Mouse (Mus musculus) myocyte (in vitro differentiated cells): ENCODE measurements around the gene Ankrd27. TPM values are rescaled to one million over a fixed set of nuclear protein-coding genes. Genes with fewer than 3 reads are reported as not detected.

ENCODE experiments used
- H3K27me3 ChIP-seq: one replicate; pipeline ENCODE4 v1.6.1; 2011; ENCODE audit not compliant: control insufficient read depth, insufficient read depth, insufficient read length
- H3K36me3 ChIP-seq: one replicate; pipeline ENCODE4 v1.6.1; 2011; ENCODE audit not compliant: control insufficient read depth, insufficient read depth
- H3K4me2 ChIP-seq: one replicate; pipeline ENCODE4 v1.6.1; 2011; ENCODE audit warnings: low read depth, control low read depth
- H3K4me3 ChIP-seq: one replicate; pipeline ENCODE4 v1.5.1; 2011; ENCODE audit warnings: mild to moderate bottlenecking, control low read depth, moderate library complexity
- H3K79me2 ChIP-seq: one replicate; pipeline ENCODE4 v1.6.1; 2011; ENCODE audit not compliant: control insufficient read depth, insufficient read depth
- H3ac ChIP-seq: one replicate; pipeline ENCODE4 v1.6.1; 2011; ENCODE audit not compliant: control insufficient read depth, insufficient read length
- CEBPB ChIP-seq: IDR thresholded peaks from 2 replicates; pipeline ENCODE4 v1.6.1; 2011; ENCODE audit warnings: mild to moderate bottlenecking, moderate library complexity; ENCODE audit not compliant: poor library complexity, insufficient read depth, severe bottlenecking
- E2F4 ChIP-seq: IDR thresholded peaks from one replicate; pipeline ENCODE4 v1.6.1; 2011; ENCODE audit warnings: mild to moderate bottlenecking, control low read depth, moderate library complexity; ENCODE audit not compliant: insufficient read depth
- MAX ChIP-seq: IDR thresholded peaks from one replicate; pipeline ENCODE4 v1.6.1; 2011; ENCODE audit warnings: low read depth, mild to moderate bottlenecking, control low read depth
- MYOD1 ChIP-seq, 3 experiments: IDR thresholded peaks; one replicate each; pipeline ENCODE4 v1.6.1; 2011; ENCODE audit warnings: control low read depth in 2 of 3, low read depth in 2 of 3, mild to moderate bottlenecking in 2 of 3, moderate library complexity in 1 of 3; ENCODE audit not compliant: insufficient read length in 2 of 3, control insufficient read depth in 1 of 3
- MYOG ChIP-seq, 3 experiments: IDR thresholded peaks; one replicate each; pipeline ENCODE4 v1.6.1; 2011; ENCODE audit warnings: control low read depth in 2 of 3, low read depth in 2 of 3, mild to moderate bottlenecking in 2 of 3; ENCODE audit not compliant: insufficient read length in 2 of 3, control insufficient read depth in 1 of 3, insufficient read depth in 1 of 3
- POLR2A ChIP-seq: IDR thresholded peaks from one replicate; pipeline ENCODE4 v1.6.1; 2011; ENCODE audit warnings: low read depth, mild to moderate bottlenecking, control low read depth, moderate library complexity; ENCODE audit not compliant: insufficient read length
- POLR2AphosphoS2 ChIP-seq: IDR thresholded peaks from one replicate; pipeline ENCODE4 v1.6.1; 2011; ENCODE audit warnings: low read depth, control low read depth; ENCODE audit not compliant: insufficient read length
- REST ChIP-seq: IDR thresholded peaks from one replicate; pipeline ENCODE4 v1.6.1; 2011; ENCODE audit warnings: mild to moderate bottlenecking, control low read depth, moderate library complexity; ENCODE audit not compliant: insufficient read depth, insufficient read length
- SRF ChIP-seq: IDR thresholded peaks from one replicate; pipeline ENCODE4 v1.6.1; 2011; ENCODE audit warnings: low read depth; ENCODE audit not compliant: control insufficient read depth, insufficient read length
- TCF12 ChIP-seq: IDR thresholded peaks from one replicate; pipeline ENCODE4 v1.6.1; 2011; ENCODE audit warnings: mild to moderate bottlenecking, control low read depth; ENCODE audit not compliant: poor library complexity, insufficient read depth, severe bottlenecking
- TCF3 ChIP-seq: IDR thresholded peaks from one replicate; pipeline ENCODE4 v1.6.1; 2011; ENCODE audit warnings: low read depth, control low read depth; ENCODE audit not compliant: insufficient read length
- USF1 ChIP-seq: IDR thresholded peaks from one replicate; pipeline ENCODE4 v1.6.1; 2011; ENCODE audit warnings: low read depth, mild to moderate bottlenecking, control low read depth, moderate library complexity
- polyA plus RNA-seq: library from polyadenylated mRNA; unstranded; fragments of >200 nt; fragmentation: generic; extraction: Trizol; gene quantifications from one replicate; pipeline ENCODE4 v1.2.1, GENCODE M21; 2012; ENCODE audit warnings: missing spikeins

Gene Ankrd27
- 13.0 TPM for polyA plus RNA-seq

DNA sequence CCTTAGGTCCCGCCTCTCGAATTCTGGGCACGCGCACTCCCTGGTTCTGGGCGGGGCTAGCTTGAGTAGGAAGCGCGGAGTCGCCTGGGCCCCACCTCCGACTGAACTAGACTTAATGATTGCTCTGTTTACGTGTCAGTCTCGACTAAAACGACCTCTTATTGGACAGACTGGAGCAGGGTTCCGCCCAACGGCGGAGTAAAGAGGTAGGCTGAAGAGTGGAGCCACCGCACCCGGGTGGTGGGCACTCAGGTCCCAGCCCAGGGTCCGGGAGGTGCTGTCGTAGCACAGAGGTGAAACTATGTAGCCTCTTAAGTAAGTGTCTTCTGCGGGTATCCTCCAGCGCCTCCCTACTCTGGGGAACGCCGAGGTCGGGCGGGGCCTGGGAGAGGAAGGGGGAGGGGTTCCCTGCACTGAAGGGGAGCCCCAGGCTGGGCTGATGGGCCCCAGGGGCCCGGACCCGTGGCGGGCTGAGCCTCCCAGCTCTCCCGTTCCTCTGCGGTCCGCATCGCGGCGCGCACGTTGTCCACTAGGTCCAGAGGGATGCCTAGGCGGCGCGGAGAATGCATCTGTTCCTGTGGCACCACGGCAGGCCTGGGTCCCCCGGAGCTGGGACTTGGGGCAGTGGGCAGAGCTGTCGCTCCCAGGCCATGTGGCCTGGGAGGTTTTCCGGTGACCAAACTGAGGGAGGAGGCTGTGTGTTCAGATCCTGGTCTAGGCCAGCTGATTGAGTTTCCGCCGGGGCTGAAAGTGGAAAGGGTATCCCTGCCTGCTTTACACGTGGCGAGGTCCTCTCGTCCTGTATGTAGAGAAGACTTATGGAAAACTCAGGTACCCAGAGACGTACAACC is at the start of gene Ankrd27:
Ankrd27 (plus strand) TSS at position 190 of the 851 bp plus-strand sequence.
- Histone ChIP-seq H3K36me3 (no peaks in the 10 kb centered on the region), H3K27me3 (peaks cover 17% of the 10 kb centered on the region), H3K79me2 (no peaks in the 10 kb centered on the region), H3K4me3 (peak within 1 kb of the TSS; percentile 74), H3K4me2 (peak within 1 kb of the TSS; percentile 99), H3ac (peak within 1 kb of the TSS; percentile 27)
- TF ChIP-seq E2F4: no peak
- TF ChIP-seq POLR2A: peak; percentile 59
- TF ChIP-seq POLR2AphosphoS2: peak; percentile 57
- TF ChIP-seq USF1: no peak
- TF ChIP-seq MYOG (IDR thresholded peaks at IDR 0.05; ENCODE audit: control insufficient read depth in 1 of 3, insufficient read depth in 1 of 3, insufficient read length in 2 of 3, low read depth in 2 of 3): no peak
- no peak for TF ChIP-seq MYOD1 (IDR thresholded peaks at IDR 0.05; ENCODE audit: control insufficient read depth in 1 of 3, insufficient read length in 2 of 3, low read depth in 2 of 3)
- no peak for TF ChIP-seq REST
- no peak for TF ChIP-seq SRF
- TF ChIP-seq TCF3: no peak
- no peak for TF ChIP-seq TCF12
- TF ChIP-seq CEBPB: no peak
- TF ChIP-seq MAX: no peak

DNA sequence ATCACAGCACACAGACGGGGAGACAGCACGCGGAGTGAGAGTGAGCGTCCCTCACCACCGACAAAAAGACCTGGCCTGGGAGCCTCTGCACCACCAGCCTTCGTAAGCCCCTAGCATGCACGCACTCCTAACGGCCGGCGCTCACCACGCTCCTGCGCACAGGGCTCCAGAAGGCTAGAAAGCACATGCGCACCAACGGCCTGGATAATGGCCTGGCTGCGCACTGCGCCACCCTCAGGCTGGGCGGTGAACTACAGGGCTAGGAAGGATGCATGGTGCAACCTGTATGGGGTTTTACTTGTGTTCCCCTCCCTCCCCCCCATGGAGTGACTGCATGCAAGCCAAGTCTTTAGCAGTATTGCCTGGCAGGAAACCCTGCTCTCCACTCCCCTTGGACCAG is 48.5 kb upstream of the Ankrd27 start, which contains the start of gene Tdrd12:
Tdrd12 (minus strand) TSS at position 184 of the 400 bp plus-strand sequence.
- H3K79me2 ChIP-seq: no peaks in the 10 kb centered on the region
- no peak within 1 kb of the TSS for H3K4me2 ChIP-seq
- no peak within 1 kb of the TSS for H3K4me3 ChIP-seq
- H3K27me3 ChIP-seq: no peaks in the 10 kb centered on the region
- no peak within 1 kb of the TSS for H3ac ChIP-seq
- TF ChIP-seq TCF3 (no peak), CEBPB (no peak), POLR2A (no peak), TCF12 (no peak), E2F4 (no peak), MYOD1 (IDR thresholded peaks at IDR 0.05; ENCODE audit: control insufficient read depth in 1 of 3, insufficient read length in 2 of 3, low read depth in 2 of 3) (no peak), MYOG (IDR thresholded peaks at IDR 0.05; ENCODE audit: control insufficient read depth in 1 of 3, insufficient read depth in 1 of 3, insufficient read length in 2 of 3, low read depth in 2 of 3) (no peak), SRF (no peak), POLR2AphosphoS2 (no peak), USF1 (no peak), REST (no peak), MAX (no peak)
- no peaks in the 10 kb centered on the region for H3K36me3 ChIP-seq

DNA sequence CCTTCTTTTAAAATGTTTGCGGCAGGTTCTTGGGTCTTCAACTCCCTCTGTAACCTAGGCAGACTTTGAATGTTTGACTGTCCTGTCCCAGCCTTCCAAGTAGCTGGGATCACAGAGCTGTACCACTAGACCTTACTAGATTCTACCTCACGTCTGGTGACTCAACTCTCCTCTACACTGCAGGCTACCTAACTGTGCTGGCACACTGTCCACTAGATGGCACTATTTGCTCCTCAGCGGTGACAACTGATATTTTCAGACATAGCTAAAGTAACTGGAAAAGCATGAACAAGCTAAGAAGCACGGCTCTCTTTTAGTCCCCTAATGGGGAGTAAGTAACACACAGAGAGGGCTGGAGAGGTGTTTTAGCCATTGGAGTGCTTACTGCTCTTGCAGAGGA is 40.2 kb upstream of the Ankrd27 start:
- TF ChIP-seq USF1 (no peak), E2F4 (no peak), TCF12 (no peak), MAX (no peak), REST (no peak), MYOG (IDR thresholded peaks at IDR 0.05; ENCODE audit: control insufficient read depth in 1 of 3, insufficient read depth in 1 of 3, insufficient read length in 2 of 3, low read depth in 2 of 3) (no peak), SRF (no peak), POLR2A (no peak), POLR2AphosphoS2 (no peak), CEBPB (no peak), MYOD1 (IDR thresholded peaks at IDR 0.05; ENCODE audit: control insufficient read depth in 1 of 3, insufficient read length in 2 of 3, low read depth in 2 of 3) (no peak), TCF3 (no peak)
- no peak overlapping the region for H3K4me2 ChIP-seq

DNA sequence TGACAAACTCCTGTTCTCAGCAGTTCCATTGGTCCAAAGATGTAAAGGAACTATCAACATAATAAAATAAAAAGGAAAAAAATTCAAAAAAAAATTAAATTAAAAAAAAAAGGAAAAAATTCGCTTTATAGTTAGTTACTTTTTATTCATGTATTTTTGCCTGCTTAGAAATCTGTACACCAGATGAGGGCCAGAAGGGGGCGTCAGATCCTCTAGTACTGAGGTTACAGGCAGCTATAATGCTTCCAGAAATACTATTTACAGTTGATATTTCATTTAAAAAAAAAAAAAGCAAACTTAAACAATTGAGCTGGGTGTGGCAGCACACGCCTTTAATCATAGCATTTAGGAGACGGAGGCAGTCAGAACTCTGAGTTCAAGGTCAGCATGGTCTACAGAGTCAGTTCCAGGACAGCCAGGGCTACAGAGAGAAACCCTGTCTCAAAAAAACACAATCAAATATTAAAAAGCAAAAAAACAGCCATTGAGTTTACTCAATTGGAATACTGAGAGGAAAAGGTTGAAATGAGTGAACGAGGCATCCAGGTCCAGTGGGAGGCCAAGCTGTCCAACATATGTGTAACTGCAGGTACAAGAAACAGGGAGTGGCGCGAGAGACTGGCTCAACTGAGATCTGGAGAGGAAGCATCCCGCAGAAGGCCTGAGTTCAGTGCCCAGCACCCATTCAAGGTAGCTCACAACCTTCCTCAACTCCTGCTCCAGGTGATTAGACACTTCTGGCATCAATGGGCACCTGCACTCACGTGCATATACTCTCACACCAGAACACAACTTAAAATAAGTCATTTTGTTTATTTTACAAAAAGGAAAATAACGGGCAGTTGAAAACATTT is 32.1 kb upstream of the Ankrd27 start:
- Histone ChIP-seq H3K4me3 (peak overlapping the region; percentile 43), H3ac (peak overlapping the region; percentile 97), H3K36me3 (no peaks in the 10 kb centered on the region), H3K79me2 (no peaks in the 10 kb centered on the region), H3K27me3 (no peaks in the 10 kb centered on the region), H3K4me2 (peak overlapping the region; percentile 87)
- TF ChIP-seq MYOD1 (IDR thresholded peaks at IDR 0.05; ENCODE audit: control insufficient read depth in 1 of 3, insufficient read length in 2 of 3, low read depth in 2 of 3): no peak
- TF ChIP-seq USF1: no peak
- TF ChIP-seq POLR2A: no peak
- TF ChIP-seq MAX: no peak
- no peak for TF ChIP-seq REST
- no peak for TF ChIP-seq POLR2AphosphoS2

More for the DNA sequence above, 40.2 kb upstream of the Ankrd27 start:
- Histone ChIP-seq H3K4me3 (no peak overlapping the region), H3K27me3 (no peaks in the 10 kb centered on the region), H3K79me2 (no peaks in the 10 kb centered on the region), H3ac (no peak overlapping the region), H3K36me3 (peaks cover 5% of the 10 kb centered on the region)
